Mouse (Mus musculus): ENCODE data around the gene Myof. TPM values are rescaled to one million over a fixed set of nuclear protein-coding genes. Genes with fewer than 3 reads are reported as not detected.
A peak's percentile ranks its signal among the peaks of the same experiment; 100 is the strongest.

Gene Myof
- polyA plus RNA-seq, 1 experiment: 8.1 TPM

- Histone ChIP-seq H3K36me3 (ENCODE audit: control insufficient read depth, insufficient read depth, low read length) (no peaks in the 10 kb centered on the region), H3K27me3 (ENCODE audit: control insufficient read depth, insufficient read depth, low read length) (no peaks in the 10 kb centered on the region), H3K4me1 (replicated peaks; ENCODE audit: control insufficient read depth, insufficient read depth, low read length) (no peaks in the 10 kb centered on the region), H3K4me3 (ENCODE audit: control insufficient read depth, insufficient read depth, low read length) (no peak overlapping the region), H3K27ac (ENCODE audit: control insufficient read depth, insufficient read depth, low read length) (no peak overlapping the region)
- DNase-seq: no peak
- TF ChIP-seq CTCF (IDR thresholded peaks at IDR 0.05; ENCODE audit: borderline replicate concordance, control insufficient read depth, extremely low read depth, insufficient read depth, low read length, poor library complexity) (no peak), POLR2A (IDR thresholded peaks at IDR 0.05; ENCODE audit: control insufficient read depth, extremely low read depth, insufficient read depth, low read length, poor library complexity) (no peak)
- 95% methylated on average over 3 of the region's 3 CpGs for WGBS
Observed at GRCm38 (mm10) chr19:37906916-37907315, 136.5 kb downstream of the Myof start.

GRCm38 (mm10) chr19:37896081-37896480 lies 147.3 kb downstream of the Myof start:
- Histone ChIP-seq H3K36me3 (ENCODE audit: control insufficient read depth, insufficient read depth, low read length) (no peaks in the 10 kb centered on the region), H3K27ac (ENCODE audit: control insufficient read depth, insufficient read depth, low read length) (no peak overlapping the region), H3K4me3 (ENCODE audit: control insufficient read depth, insufficient read depth, low read length) (no peak overlapping the region), H3K27me3 (ENCODE audit: control insufficient read depth, insufficient read depth, low read length) (no peaks in the 10 kb centered on the region), H3K4me1 (replicated peaks; ENCODE audit: control insufficient read depth, insufficient read depth, low read length) (no peaks in the 10 kb centered on the region)
- TF ChIP-seq CTCF (IDR thresholded peaks at IDR 0.05; ENCODE audit: borderline replicate concordance, control insufficient read depth, extremely low read depth, insufficient read depth, low read length, poor library complexity) (no peak), POLR2A (IDR thresholded peaks at IDR 0.05; ENCODE audit: control insufficient read depth, extremely low read depth, insufficient read depth, low read length, poor library complexity) (no peak)
- 84% methylated on average over 7 of the region's 7 CpGs for WGBS
- no peak for DNase-seq

- no peaks in the 10 kb centered on the region for H3K36me3 ChIP-seq (ENCODE audit: control insufficient read depth, insufficient read depth, low read length)
- 87% methylated on average over 2 of the region's 2 CpGs for WGBS
- no peak for DNase-seq
- no peak overlapping the region for H3K27ac ChIP-seq (ENCODE audit: control insufficient read depth, insufficient read depth, low read length)
- no peaks in the 10 kb centered on the region for H3K27me3 ChIP-seq (ENCODE audit: control insufficient read depth, insufficient read depth, low read length)
- no peak overlapping the region for H3K4me3 ChIP-seq (ENCODE audit: control insufficient read depth, insufficient read depth, low read length)
- TF ChIP-seq POLR2A (IDR thresholded peaks at IDR 0.05; ENCODE audit: control insufficient read depth, extremely low read depth, insufficient read depth, low read length, poor library complexity): no peak
- no peak for TF ChIP-seq CTCF (IDR thresholded peaks at IDR 0.05; ENCODE audit: borderline replicate concordance, control insufficient read depth, extremely low read depth, insufficient read depth, low read length, poor library complexity)
- no peaks in the 10 kb centered on the region for H3K4me1 ChIP-seq (replicated peaks; ENCODE audit: control insufficient read depth, insufficient read depth, low read length)
Observed at GRCm38 (mm10) chr19:37891006-37891405, 152.4 kb downstream of the Myof start.

GRCm38 (mm10) chr19:37886355-37887120 lies 156.8 kb downstream of the Myof start:
- TF ChIP-seq CTCF (IDR thresholded peaks at IDR 0.05; ENCODE audit: borderline replicate concordance, control insufficient read depth, extremely low read depth, insufficient read depth, low read length, poor library complexity) (no peak), POLR2A (IDR thresholded peaks at IDR 0.05; ENCODE audit: control insufficient read depth, extremely low read depth, insufficient read depth, low read length, poor library complexity) (no peak)
- Histone ChIP-seq H3K27me3 (ENCODE audit: control insufficient read depth, insufficient read depth, low read length) (no peaks in the 10 kb centered on the region), H3K27ac (ENCODE audit: control insufficient read depth, insufficient read depth, low read length) (no peak overlapping the region), H3K36me3 (ENCODE audit: control insufficient read depth, insufficient read depth, low read length) (no peaks in the 10 kb centered on the region), H3K4me3 (ENCODE audit: control insufficient read depth, insufficient read depth, low read length) (no peak overlapping the region), H3K4me1 (replicated peaks; ENCODE audit: control insufficient read depth, insufficient read depth, low read length) (no peaks in the 10 kb centered on the region)
- 9% methylated on average over 15 of the region's 15 CpGs for WGBS
- DNase-seq: peak; percentile 15

- H3K4me3 ChIP-seq (ENCODE audit: control insufficient read depth, insufficient read depth, low read length): no peak overlapping the region
- TF ChIP-seq POLR2A (IDR thresholded peaks at IDR 0.05; ENCODE audit: control insufficient read depth, extremely low read depth, insufficient read depth, low read length, poor library complexity): no peak
- TF ChIP-seq CTCF (IDR thresholded peaks at IDR 0.05; ENCODE audit: borderline replicate concordance, control insufficient read depth, extremely low read depth, insufficient read depth, low read length, poor library complexity): no peak
- H3K4me1 ChIP-seq (replicated peaks; ENCODE audit: control insufficient read depth, insufficient read depth, low read length): no peaks in the 10 kb centered on the region
- DNase-seq: no peak
- no peak overlapping the region for H3K27ac ChIP-seq (ENCODE audit: control insufficient read depth, insufficient read depth, low read length)
- H3K36me3 ChIP-seq (ENCODE audit: control insufficient read depth, insufficient read depth, low read length): no peaks in the 10 kb centered on the region
- 80% methylated on average over 9 of the region's 9 CpGs for WGBS
- no peaks in the 10 kb centered on the region for H3K27me3 ChIP-seq (ENCODE audit: control insufficient read depth, insufficient read depth, low read length)
Observed at GRCm38 (mm10) chr19:37881431-37882081, 161.8 kb downstream of the Myof start.

GRCm38 (mm10) chr19:37877511-37878167 lies 165.7 kb downstream of the Myof start:
- TF ChIP-seq POLR2A (IDR thresholded peaks at IDR 0.05; ENCODE audit: control insufficient read depth, extremely low read depth, insufficient read depth, low read length, poor library complexity) (no peak), CTCF (IDR thresholded peaks at IDR 0.05; ENCODE audit: borderline replicate concordance, control insufficient read depth, extremely low read depth, insufficient read depth, low read length, poor library complexity) (no peak)
- H3K27me3 ChIP-seq (ENCODE audit: control insufficient read depth, insufficient read depth, low read length): no peaks in the 10 kb centered on the region
- H3K27ac ChIP-seq (ENCODE audit: control insufficient read depth, insufficient read depth, low read length): no peak overlapping the region
- WGBS: 67% methylated on average over 20 of the region's 20 CpGs
- DNase-seq: no peak
- H3K36me3 ChIP-seq (ENCODE audit: control insufficient read depth, insufficient read depth, low read length): no peaks in the 10 kb centered on the region
- no peaks in the 10 kb centered on the region for H3K4me1 ChIP-seq (replicated peaks; ENCODE audit: control insufficient read depth, insufficient read depth, low read length)
- H3K4me3 ChIP-seq (ENCODE audit: control insufficient read depth, insufficient read depth, low read length): no peak overlapping the region
